Mouse (Mus musculus): ENCODE data around the gene Ssc4d.

GRCm38 (mm10) chr5:135933222-135933899 lies 41.0 kb downstream of the Ssc4d start:
- TF ChIP-seq GATA1 (IDR thresholded peaks at IDR 0.05; ENCODE audit: borderline replicate concordance, low read length) (no peak), FLI1 (IDR thresholded peaks at IDR 0.05; ENCODE audit: low read length) (no peak)
